ENCODE assay signal across 7 mouse cellular contexts in the genomic region with DNA sequence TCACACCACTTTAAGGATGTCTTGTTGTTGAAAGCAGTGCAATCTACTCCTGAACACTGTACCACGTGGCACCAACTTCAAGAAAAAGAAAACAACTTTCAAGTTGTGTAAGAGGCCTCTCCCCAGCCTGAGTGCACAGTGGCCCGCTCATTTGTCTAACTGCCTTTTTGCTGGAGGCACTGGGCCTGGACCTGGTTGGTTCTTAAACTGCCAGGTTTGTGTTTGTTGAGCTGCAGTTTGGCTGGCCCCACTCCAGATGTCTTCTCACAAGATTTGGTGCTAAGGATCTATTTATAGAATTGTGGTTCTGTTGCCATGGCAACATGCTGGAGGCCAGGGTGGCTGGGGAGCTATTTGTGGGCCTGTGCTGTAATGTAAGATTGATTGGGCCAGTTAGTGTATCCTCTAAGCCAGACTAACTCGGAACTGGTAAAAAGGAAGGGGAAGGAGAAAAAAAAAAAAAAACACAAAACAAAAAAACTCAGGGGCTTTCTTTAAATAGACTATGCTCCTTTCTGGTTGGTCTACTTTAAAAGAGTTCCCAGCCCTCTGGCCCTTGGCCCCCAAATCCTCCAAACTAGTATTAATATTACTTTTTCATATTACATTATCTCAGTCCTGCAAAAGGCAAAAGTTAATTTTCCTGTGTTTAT. TPM values are rescaled to one million over a fixed set of nuclear protein-coding genes. Genes with fewer than 3 reads are reported as not detected.
DNase-seq lines count a peak whose midpoint lies in the region; ATAC-seq and TF ChIP-seq lines count a peak whose summit lies in the region.

No protein-coding gene starts in this region.

- peak; percentile 89 for DNase-seq in adrenal gland, adult 2 months
- peak; percentile 89 for DNase-seq in gastrocnemius, postnatal 14 days
- peak; percentile 81 for DNase-seq in induced T-regulatory cell, adult 2 months (ENCODE audit: low read depth)
- DNase-seq in left cerebral cortex, adult 2 months (ENCODE audit: extremely low spot score in 1 of 2, low spot score in 2 of 2), result peak; percentile 65 to 66
- DNase-seq in lung, postnatal 4 days, result peak; percentile 84 to 91
- DNase-seq in right cerebral cortex, adult 18-20 months, result peak; percentile 74

- peak; percentile 89 for ATAC-seq in common myeloid progenitor, adult 5-6 weeks (replicated peaks; ENCODE audit: low read depth, poor library complexity, severe bottlenecking)

- no peak for TF ChIP-seq CTCF in left cerebral cortex, adult 2 months (IDR thresholded peaks at IDR 0.05)

- intact Hi-C loops in gastrocnemius, postnatal 14 days (cut with DNase I; ENCODE audit: low total_unique reads), result no loop called here
- intact Hi-C loops in left cerebral cortex, adult 2 months (cut with DNase I), result no loop called here

- no peak overlapping the region for H3K4me3 ChIP-seq in left cerebral cortex, adult 2 months

- H3K27ac ChIP-seq in left cerebral cortex, adult 2 months, result peak overlapping the region; percentile 72

RNA-seq across cellular contexts. Expression of a gene that starts 2.4 kb away (rescaled TPM):
- total RNA-seq in adrenal gland, adult 2 months (2021), result 1 to 10 TPM; 2.1 to 2.5 TPM
- polyA plus RNA-seq in adrenal gland, adult 2 months (2012; rRNA removed), result 0.07 TPM in 1 of 2 replicates, not detected in the other
- 10.9 and 17.9 TPM in 2 replicates for total RNA-seq in common myeloid progenitor, adult 5-6 weeks (2017)
- total RNA-seq in gastrocnemius, postnatal 14 days (2021), result 1 to 10 TPM; 3.1 to 3.2 TPM
- total RNA-seq in left cerebral cortex, adult 2 months (2021), result 1 to 10 TPM; 2.3 to 2.8 TPM
